Mouse (Mus musculus): Measurements from ENCODE around the gene Pltp. TPM values are rescaled to one million over a fixed set of nuclear protein-coding genes. Genes with fewer than 3 reads are reported as not detected.
A peak's percentile ranks its signal among the peaks of the same experiment; 100 is the strongest.

Gene Pltp
- polyA plus RNA-seq, 1 experiment from 2014 or later, result 169 TPM

- H3K4me1 ChIP-seq, result peaks cover 21% of the 10 kb centered on the region
- peak within 1 kb of the TSS; percentile 67 for H3K4me3 ChIP-seq
- peak; percentile 84 for ATAC-seq (ENCODE audit: borderline replicate concordance, extremely low read depth, low FRiP score, low TSS enrichment)
- H3K4me2 ChIP-seq, result peak within 1 kb of the TSS; percentile 98
- H3K27me3 ChIP-seq, result no peaks in the 10 kb centered on the region
- H3K9ac ChIP-seq, result peak within 1 kb of the TSS; percentile 77
- peaks cover 10% of the 10 kb centered on the region for H3K36me3 ChIP-seq
- peak within 1 kb of the TSS; percentile 92 for H3K27ac ChIP-seq
- no peaks in the 10 kb centered on the region for H3K9me3 ChIP-seq
- 1% methylated on average over 35 of the region's 35 CpGs for WGBS
These were observed 24.7 kb downstream of the Pltp start, which contains the start of gene Ctsa for GRCm38 (mm10) chr2:164832748-164833301. TSS of gene Ctsa (plus strand) at chr2:164832873.

- no peak for ATAC-seq (ENCODE audit: borderline replicate concordance, extremely low read depth, low FRiP score, low TSS enrichment)
- Histone ChIP-seq H3K4me1 (peaks cover 21% of the 10 kb centered on the region), H3K9me3 (no peaks in the 10 kb centered on the region), H3K9ac (peak overlapping the region; percentile 77), H3K27me3 (no peaks in the 10 kb centered on the region), H3K4me2 (peak overlapping the region; percentile 98), H3K4me3 (peak overlapping the region; percentile 67), H3K27ac (peak overlapping the region; percentile 92), H3K36me3 (peaks cover 12% of the 10 kb centered on the region; the same call in 1 of the 2 replicates)
- WGBS, result 55% methylated on average over 16 of the region's 16 CpGs
These were observed 25.3 kb downstream of the Pltp start for GRCm38 (mm10) chr2:164832032-164832747.

GRCm38 (mm10) chr2:164831029-164831428 lies 26.5 kb downstream of the Pltp start:
- Histone ChIP-seq H3K4me2 (no peak overlapping the region), H3K4me3 (no peak overlapping the region), H3K36me3 (peaks cover 18% of the 10 kb centered on the region), H3K27me3 (no peaks in the 10 kb centered on the region), H3K27ac (no peak overlapping the region), H3K4me1 (peaks cover 21% of the 10 kb centered on the region), H3K9me3 (no peaks in the 10 kb centered on the region), H3K9ac (no peak overlapping the region)
- ATAC-seq (ENCODE audit: borderline replicate concordance, extremely low read depth, low FRiP score, low TSS enrichment), result no peak
- WGBS, result 79% methylated on average over 10 of the region's 10 CpGs

DNA sequence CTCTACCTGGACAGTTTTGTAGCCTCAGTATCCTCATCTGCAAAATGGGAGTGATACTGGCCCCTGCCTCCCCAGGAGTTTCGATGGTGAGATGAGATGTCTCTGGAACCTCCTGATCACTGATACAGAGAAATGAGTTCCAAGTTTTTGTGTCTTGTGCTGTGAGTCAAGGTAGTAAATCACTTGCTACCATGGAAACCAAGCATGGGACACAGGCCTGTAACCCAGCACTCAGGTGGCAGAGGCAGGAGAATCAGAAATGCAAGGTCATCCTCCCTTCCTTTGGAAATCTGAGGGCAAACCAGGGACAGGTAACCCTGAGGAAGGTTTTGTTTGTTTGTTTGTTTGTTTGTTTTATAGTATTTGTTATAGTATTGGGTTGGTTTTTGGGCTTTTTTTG lies 28.4 kb downstream of the Pltp start:
- Histone ChIP-seq H3K36me3 (peaks cover 29% of the 10 kb centered on the region), H3K9me3 (no peaks in the 10 kb centered on the region), H3K4me2 (no peak overlapping the region), H3K4me1 (peaks cover 12% of the 10 kb centered on the region), H3K9ac (no peak overlapping the region), H3K27ac (no peak overlapping the region), H3K4me3 (no peak overlapping the region), H3K27me3 (no peaks in the 10 kb centered on the region)
- WGBS, result 95% methylated on average over 1 of the region's 1 CpGs
- no peak for ATAC-seq (ENCODE audit: borderline replicate concordance, extremely low read depth, low FRiP score, low TSS enrichment)

- ATAC-seq (ENCODE audit: borderline replicate concordance, extremely low read depth, low FRiP score, low TSS enrichment), result no peak
- Histone ChIP-seq H3K27me3 (no peaks in the 10 kb centered on the region), H3K4me1 (peaks cover 16% of the 10 kb centered on the region; the same call in 1 of the 2 replicates), H3K9ac (no peak within 1 kb of the TSS), H3K9me3 (no peaks in the 10 kb centered on the region), H3K4me3 (no peak within 1 kb of the TSS), H3K36me3 (peaks cover 29% of the 10 kb centered on the region), H3K27ac (no peak within 1 kb of the TSS), H3K4me2 (no peak within 1 kb of the TSS)
- 74% methylated on average over 6 of the region's 6 CpGs for WGBS
These were observed 29.1 kb downstream of the Pltp start, which contains the start of gene Spata25 for GRCm38 (mm10) chr2:164828437-164828836. TSS of gene Spata25 (minus strand) at chr2:164828537.

- no peaks in the 10 kb centered on the region for H3K9me3 ChIP-seq
- H3K4me2 ChIP-seq, result no peak overlapping the region
- no peak overlapping the region for H3K27ac ChIP-seq
- peaks cover 29% of the 10 kb centered on the region for H3K36me3 ChIP-seq
- peaks cover 13% of the 10 kb centered on the region for H3K4me1 ChIP-seq
- no peak overlapping the region for H3K9ac ChIP-seq
- no peak overlapping the region for H3K4me3 ChIP-seq
- no peak for ATAC-seq (ENCODE audit: borderline replicate concordance, extremely low read depth, low FRiP score, low TSS enrichment)
- H3K27me3 ChIP-seq, result no peaks in the 10 kb centered on the region
- 86% methylated on average over 16 of the region's 16 CpGs for WGBS
These were observed 30.2 kb downstream of the Pltp start for GRCm38 (mm10) chr2:164827146-164827850.

DNA sequence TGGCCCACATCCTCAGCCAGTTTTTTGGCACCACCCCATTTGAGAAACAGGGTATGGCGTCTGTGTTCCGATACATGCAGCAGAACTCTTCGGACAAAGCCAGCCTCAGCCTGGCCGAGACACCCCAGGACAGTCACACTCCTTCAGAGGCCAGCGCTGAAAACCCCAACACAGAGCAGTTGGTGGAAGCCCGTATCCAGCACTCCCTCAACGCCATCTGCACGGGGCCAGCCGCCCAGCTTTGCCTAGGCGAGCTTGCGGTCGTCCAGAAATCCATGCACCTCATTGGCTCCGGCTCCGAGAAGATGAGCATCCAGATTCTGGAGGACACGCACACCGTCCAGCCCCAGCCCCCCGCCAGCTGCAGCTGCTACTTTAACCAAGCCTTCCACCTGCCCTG lies 32.0 kb downstream of the Pltp start:
- peaks cover 40% of the 10 kb centered on the region for H3K36me3 ChIP-seq
- no peak overlapping the region for H3K4me3 ChIP-seq
- no peaks in the 10 kb centered on the region for H3K27me3 ChIP-seq
- no peaks in the 10 kb centered on the region for H3K9me3 ChIP-seq
- no peak overlapping the region for H3K9ac ChIP-seq
- no peak for ATAC-seq (ENCODE audit: borderline replicate concordance, extremely low read depth, low FRiP score, low TSS enrichment)
- H3K4me2 ChIP-seq, result no peak overlapping the region
- H3K27ac ChIP-seq, result no peak overlapping the region
- WGBS, result 92% methylated on average over 17 of the region's 17 CpGs
- peaks cover 14% of the 10 kb centered on the region for H3K4me1 ChIP-seq

DNA sequence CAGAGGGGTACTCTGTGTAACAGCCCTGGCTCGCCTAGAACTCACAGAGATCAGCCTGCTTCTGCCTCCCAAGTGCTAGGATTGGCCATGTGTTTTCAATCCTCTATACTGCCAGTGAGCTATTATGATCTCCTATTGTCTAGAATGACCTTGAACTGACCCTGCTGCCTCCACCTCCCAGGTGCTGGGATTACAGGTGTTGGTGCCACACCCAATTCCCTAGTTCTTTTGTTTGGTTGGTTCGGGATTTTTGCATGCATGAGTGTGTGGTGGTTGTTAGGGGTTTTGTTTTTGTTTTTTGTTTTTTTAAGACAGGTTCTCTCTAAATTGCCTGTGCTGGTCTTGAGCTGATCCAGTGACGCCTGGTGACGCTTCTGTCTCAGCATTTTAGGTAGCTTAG lies 33.5 kb downstream of the Pltp start:
- Histone ChIP-seq H3K4me3 (0 out of 2 replicates have a peak overlapping the region, but pooled peaks have one; percentile 70), H3K4me2 (peak overlapping the region; percentile 58), H3K9ac (no peak overlapping the region), H3K4me1 (peaks cover 14% of the 10 kb centered on the region), H3K27me3 (no peaks in the 10 kb centered on the region), H3K27ac (no peak overlapping the region), H3K9me3 (no peaks in the 10 kb centered on the region), H3K36me3 (peaks cover 41% of the 10 kb centered on the region)
- WGBS, result 93% methylated on average over 4 of the region's 4 CpGs
- no peak for ATAC-seq (ENCODE audit: borderline replicate concordance, extremely low read depth, low FRiP score, low TSS enrichment)

GRCm38 (mm10) chr2:164823181-164823585 lies 34.3 kb downstream of the Pltp start:
- Histone ChIP-seq H3K4me3 (peak overlapping the region; percentile 70), H3K36me3 (peaks cover 41% of the 10 kb centered on the region), H3K4me2 (peak overlapping the region; percentile 58), H3K27ac (peak overlapping the region; percentile 66), H3K4me1 (peaks cover 14% of the 10 kb centered on the region), H3K27me3 (no peaks in the 10 kb centered on the region), H3K9ac (peak overlapping the region; percentile 70), H3K9me3 (no peaks in the 10 kb centered on the region)
- WGBS, result 2% methylated on average over 10 of the region's 10 CpGs
- peak; percentile 76 for ATAC-seq (ENCODE audit: borderline replicate concordance, extremely low read depth, low FRiP score, low TSS enrichment)

- no peaks in the 10 kb centered on the region for H3K9me3 ChIP-seq
- H3K27me3 ChIP-seq, result no peaks in the 10 kb centered on the region
- peak within 1 kb of the TSS; percentile 58 for H3K4me2 ChIP-seq
- H3K27ac ChIP-seq, result peak within 1 kb of the TSS; percentile 66
- ATAC-seq (ENCODE audit: borderline replicate concordance, extremely low read depth, low FRiP score, low TSS enrichment), result peak; percentile 99
- peak within 1 kb of the TSS; percentile 70 for H3K9ac ChIP-seq
- peak within 1 kb of the TSS; percentile 70 for H3K4me3 ChIP-seq
- WGBS, result 1% methylated on average over 32 of the region's 32 CpGs
- H3K4me1 ChIP-seq, result peaks cover 19% of the 10 kb centered on the region
- H3K36me3 ChIP-seq, result peaks cover 41% of the 10 kb centered on the region
These were observed 34.8 kb downstream of the Pltp start, which contains the start of gene Zswim1 for GRCm38 (mm10) chr2:164822636-164823165. TSS of gene Zswim1 (plus strand) at chr2:164822686.

DNA sequence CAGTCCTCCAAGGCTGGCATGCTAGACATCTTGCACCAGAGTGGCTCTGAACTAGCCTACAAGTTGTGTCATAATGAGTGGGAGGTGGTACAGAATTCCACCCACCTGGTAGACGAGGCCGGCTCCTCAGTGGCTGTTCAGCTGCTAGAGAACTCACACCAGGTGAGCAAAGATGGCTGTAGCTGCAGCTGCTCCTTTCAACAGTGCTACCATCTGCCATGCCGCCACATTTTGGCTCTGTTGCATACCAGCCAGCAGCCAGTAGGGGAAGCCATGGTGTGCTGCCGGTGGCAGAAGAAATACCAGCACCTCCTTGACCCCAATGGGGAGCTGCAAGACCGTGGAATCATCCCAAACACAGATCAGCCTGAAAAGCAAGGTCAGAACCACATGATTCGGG lies 36.5 kb downstream of the Pltp start:
- Histone ChIP-seq H3K9ac (no peak overlapping the region), H3K4me3 (no peak overlapping the region)
- 78% methylated on average over 6 of the region's 6 CpGs for WGBS

More for the DNA sequence above, 36.5 kb downstream of the Pltp start:
- no peak for ATAC-seq (ENCODE audit: borderline replicate concordance, extremely low read depth, low FRiP score, low TSS enrichment)
- H3K4me2 ChIP-seq, result no peak overlapping the region
- no peaks in the 10 kb centered on the region for H3K27me3 ChIP-seq
- H3K4me1 ChIP-seq, result peaks cover 27% of the 10 kb centered on the region
- no peaks in the 10 kb centered on the region for H3K9me3 ChIP-seq
- H3K27ac ChIP-seq, result no peak overlapping the region
- peaks cover 27% of the 10 kb centered on the region for H3K36me3 ChIP-seq

Data from lung, embryonic 15.5 days (tissue).